Mouse (Mus musculus): ENCODE data around the gene Gm10226. TPM values are rescaled to one million over a fixed set of nuclear protein-coding genes. Genes with fewer than 3 reads are reported as not detected.
"Not testable (repeated sequence)": the region's sequence is repeated elsewhere in the genome, so short reads cannot be mapped to it uniquely, and the experiment has no call there.

Gene Gm10226
- polyA plus RNA-seq, 1 experiment from 2014 or later, result 5.1 TPM

GRCm38 (mm10) chr17:21707343-21707996 lies 15.8 kb downstream of the Gm10226 start, which contains the start of gene Zfp760:
Gene Zfp760 (plus strand): TSS chr17:21707741.
- WGBS (ENCODE audit: insufficient replicate concordance), result 5% methylated on average over 26 of the region's 26 CpGs
- H3K4me2 ChIP-seq, result peak within 1 kb of the TSS; percentile 77
- H3K36me3 ChIP-seq, result peaks cover 20% of the 10 kb centered on the region
- no peaks in the 10 kb centered on the region for H3K9me3 ChIP-seq (replicated peaks)
- peak within 1 kb of the TSS; percentile 74 for H3K4me3 ChIP-seq
- H3K9ac ChIP-seq, result peak within 1 kb of the TSS; percentile 80
- no peaks in the 10 kb centered on the region for H3K27me3 ChIP-seq (replicated peaks)
- peaks cover 38% of the 10 kb centered on the region for H3K4me1 ChIP-seq
- ATAC-seq, result peak; percentile 80
- H3K27ac ChIP-seq, result peak within 1 kb of the TSS; percentile 84

GRCm38 (mm10) chr17:21708401-21708800 lies 16.7 kb downstream of the Gm10226 start:
- Histone ChIP-seq H3K36me3 (peaks cover 24% of the 10 kb centered on the region), H3K9ac (peak overlapping the region; percentile 80), H3K4me3 (peak overlapping the region; percentile 74), H3K4me2 (peak overlapping the region; percentile 77), H3K27me3 (replicated peaks) (no peaks in the 10 kb centered on the region), H3K9me3 (replicated peaks) (no peaks in the 10 kb centered on the region), H3K4me1 (peaks cover 28% of the 10 kb centered on the region), H3K27ac (peak overlapping the region; percentile 84)
- WGBS (ENCODE audit: insufficient replicate concordance), result 31% methylated on average over 2 of the region's 2 CpGs
- no peak for ATAC-seq

GRCm38 (mm10) chr17:21730495-21730894 lies 38.8 kb downstream of the Gm10226 start, which contains the start of gene Zfp229:
Gene Zfp229 (plus strand): TSS chr17:21730795.
- not testable (repeated sequence) for H3K4me3 ChIP-seq; H3K27me3 ChIP-seq (replicated peaks); H3K27ac ChIP-seq; H3K9ac ChIP-seq; H3K9me3 ChIP-seq (replicated peaks); ATAC-seq; H3K4me2 ChIP-seq; H3K36me3 ChIP-seq
- peaks cover 15% of the 10 kb centered on the region for H3K4me1 ChIP-seq
- 91% methylated on average over 14 of the region's 22 CpGs for WGBS (ENCODE audit: insufficient replicate concordance)

- Histone ChIP-seq H3K9me3 (replicated peaks) (no peaks in the 10 kb centered on the region), H3K27me3 (replicated peaks) (no peaks in the 10 kb centered on the region), H3K4me1 (peaks cover 15% of the 10 kb centered on the region), H3K9ac (peak overlapping the region; percentile 84), H3K4me2 (peak overlapping the region; percentile 76), H3K4me3 (peak overlapping the region; percentile 79), H3K36me3 (peaks cover 3% of the 10 kb centered on the region), H3K27ac (peak overlapping the region; percentile 80)
- WGBS (ENCODE audit: insufficient replicate concordance), result 66% methylated on average over 4 of the region's 4 CpGs
- ATAC-seq, result no peak
These were observed 41.4 kb downstream of the Gm10226 start for GRCm38 (mm10) chr17:21733049-21733448.

GRCm38 (mm10) chr17:21733529-21734031 lies 41.9 kb downstream of the Gm10226 start:
- H3K36me3 ChIP-seq, result peaks cover 4% of the 10 kb centered on the region
- peak overlapping the region; percentile 84 for H3K9ac ChIP-seq
- ATAC-seq, result peak; percentile 100
- no peaks in the 10 kb centered on the region for H3K9me3 ChIP-seq (replicated peaks)
- under 1% methylated on average over 27 of the region's 27 CpGs for WGBS (ENCODE audit: insufficient replicate concordance)
- peaks cover 15% of the 10 kb centered on the region for H3K4me1 ChIP-seq
- H3K27ac ChIP-seq, result peak overlapping the region; percentile 80
- H3K4me3 ChIP-seq, result peak overlapping the region; percentile 79
- H3K27me3 ChIP-seq (replicated peaks), result no peaks in the 10 kb centered on the region
- H3K4me2 ChIP-seq, result peak overlapping the region; percentile 76

Other genes starting within 250 kb of the Gm10226 start
- 7.8 and 8.4 TPM in 2 replicates for gene Zfp51, start 241.5 kb upstream of the Gm10226 start, polyA plus RNA-seq (2016; fragmentation: Nextera tagmentation; extraction: Ambion mirVana)
- gene Zfp53, start 202.9 kb upstream of the Gm10226 start, polyA plus RNA-seq (2016; fragmentation: Nextera tagmentation; extraction: Ambion mirVana), result 4.1 TPM in 2 replicates
- gene Zfp52, start 156.3 kb upstream of the Gm10226 start, polyA plus RNA-seq (2016; fragmentation: Nextera tagmentation; extraction: Ambion mirVana), result 1.4 and 1.5 TPM in 2 replicates
- 7.5 TPM in 2 replicates for gene Zfp948, start 124.9 kb upstream of the Gm10226 start, polyA plus RNA-seq (2016; fragmentation: Nextera tagmentation; extraction: Ambion mirVana)
- gene Zfp983, start 41.2 kb upstream of the Gm10226 start, polyA plus RNA-seq (2016; fragmentation: Nextera tagmentation; extraction: Ambion mirVana), result 1.6 and 2.0 TPM in 2 replicates
- 6.1 and 6.4 TPM in 2 replicates for gene Zfp760, start 15.9 kb downstream of the Gm10226 start, polyA plus RNA-seq (2016; fragmentation: Nextera tagmentation; extraction: Ambion mirVana)
- gene Zfp229, start 38.9 kb downstream of the Gm10226 start, polyA plus RNA-seq (2016; fragmentation: Nextera tagmentation; extraction: Ambion mirVana), result 3.6 TPM in 2 replicates
- 2.3 TPM in 2 replicates for gene Zfp820, start 153.9 kb downstream of the Gm10226 start, polyA plus RNA-seq (2016; fragmentation: Nextera tagmentation; extraction: Ambion mirVana)
- 1.5 and 2.1 TPM in 2 replicates for gene Zfp995, start 218.1 kb downstream of the Gm10226 start, polyA plus RNA-seq (2016; fragmentation: Nextera tagmentation; extraction: Ambion mirVana)

Measured in liver, embryonic 12.5 days (tissue).